Mouse (Mus musculus) cerebellum, adult 11 months (tissue): ENCODE measurements around the gene Cdc45.

ENCODE experiments used
- DNase-seq: peaks from one replicate; pipeline ENCODE4 v3.0.0; 2022

Gene Cdc45

GRCm38 (mm10) chr16:18788627-18789406, 23.0 kb downstream of the Cdc45 start:
- DNase-seq, result no peak

GRCm38 (mm10) chr16:18786652-18787051, 25.1 kb downstream of the Cdc45 start:
- DNase-seq, result no peak

GRCm38 (mm10) chr16:18785485-18785884, 26.3 kb downstream of the Cdc45 start:
- DNase-seq, result no peak

GRCm38 (mm10) chr16:18785025-18785424, 26.8 kb downstream of the Cdc45 start:
- no peak for DNase-seq

GRCm38 (mm10) chr16:18781810-18782209, 30.0 kb downstream of the Cdc45 start:
- no peak for DNase-seq

GRCm38 (mm10) chr16:18778461-18778860, 33.3 kb downstream of the Cdc45 start:
- no peak for DNase-seq

GRCm38 (mm10) chr16:18777101-18778080, 34.4 kb downstream of the Cdc45 start:
- DNase-seq, result no peak

GRCm38 (mm10) chr16:18776556-18777100, 35.2 kb downstream of the Cdc45 start, which contains the start of gene Cldn5:
Gene Cldn5 (plus strand): TSS chr16:18776847.
- DNase-seq, result no peak

- no peak for DNase-seq
These were observed 35.9 kb downstream of the Cdc45 start for GRCm38 (mm10) chr16:18775621-18776555.

- no peak for DNase-seq
These were observed 37.9 kb downstream of the Cdc45 start for GRCm38 (mm10) chr16:18773936-18774335.

- no peak for DNase-seq
These were observed 42.3 kb downstream of the Cdc45 start for GRCm38 (mm10) chr16:18769501-18769900.

- no peak for DNase-seq
These were observed 45.4 kb downstream of the Cdc45 start for GRCm38 (mm10) chr16:18766390-18766789.

- DNase-seq, result no peak
These were observed 48.8 kb downstream of the Cdc45 start for GRCm38 (mm10) chr16:18762960-18763359.

GRCm38 (mm10) chr16:18761734-18762133, 50.1 kb downstream of the Cdc45 start:
- no peak for DNase-seq

- DNase-seq, result no peak
These were observed 59.8 kb downstream of the Cdc45 start for GRCm38 (mm10) chr16:18751885-18752499.

- no peak for DNase-seq
These were observed 60.7 kb downstream of the Cdc45 start for GRCm38 (mm10) chr16:18751101-18751500.

GRCm38 (mm10) chr16:18746268-18747122, 65.3 kb downstream of the Cdc45 start:
- DNase-seq, result no peak

- DNase-seq, result no peak
These were observed 73.5 kb downstream of the Cdc45 start for GRCm38 (mm10) chr16:18738303-18738702.

GRCm38 (mm10) chr16:18733100-18733956, 78.5 kb downstream of the Cdc45 start:
- no peak for DNase-seq

- DNase-seq, result no peak
These were observed 81.1 kb downstream of the Cdc45 start for GRCm38 (mm10) chr16:18730640-18731039.
